Mouse (Mus musculus) myocyte (in vitro differentiated cells): ENCODE results near the gene H13. TPM values are rescaled to one million over a fixed set of nuclear protein-coding genes. Genes with fewer than 3 reads are reported as not detected.

Experiments
- H3K27me3 ChIP-seq: one replicate; pipeline ENCODE4 v1.6.1; 2011; ENCODE audit not compliant: control insufficient read depth, insufficient read depth, insufficient read length
- H3K36me3 ChIP-seq: one replicate; pipeline ENCODE4 v1.6.1; 2011; ENCODE audit not compliant: control insufficient read depth, insufficient read depth
- H3K4me2 ChIP-seq: one replicate; pipeline ENCODE4 v1.6.1; 2011; ENCODE audit warnings: low read depth, control low read depth
- H3K4me3 ChIP-seq: one replicate; pipeline ENCODE4 v1.5.1; 2011; ENCODE audit warnings: mild to moderate bottlenecking, control low read depth, moderate library complexity
- H3K79me2 ChIP-seq: one replicate; pipeline ENCODE4 v1.6.1; 2011; ENCODE audit not compliant: control insufficient read depth, insufficient read depth
- H3ac ChIP-seq: one replicate; pipeline ENCODE4 v1.6.1; 2011; ENCODE audit not compliant: control insufficient read depth, insufficient read length
- CEBPB ChIP-seq: IDR thresholded peaks from 2 replicates; pipeline ENCODE4 v1.6.1; 2011; ENCODE audit warnings: mild to moderate bottlenecking, moderate library complexity; ENCODE audit not compliant: poor library complexity, insufficient read depth, severe bottlenecking
- E2F4 ChIP-seq: IDR thresholded peaks from one replicate; pipeline ENCODE4 v1.6.1; 2011; ENCODE audit warnings: mild to moderate bottlenecking, control low read depth, moderate library complexity; ENCODE audit not compliant: insufficient read depth
- MAX ChIP-seq: IDR thresholded peaks from one replicate; pipeline ENCODE4 v1.6.1; 2011; ENCODE audit warnings: low read depth, mild to moderate bottlenecking, control low read depth
- MYOD1 ChIP-seq, 3 experiments: IDR thresholded peaks; one replicate each; pipeline ENCODE4 v1.6.1; 2011; ENCODE audit warnings: control low read depth in 2 of 3, low read depth in 2 of 3, mild to moderate bottlenecking in 2 of 3, moderate library complexity in 1 of 3; ENCODE audit not compliant: insufficient read length in 2 of 3, control insufficient read depth in 1 of 3
- MYOG ChIP-seq, 3 experiments: IDR thresholded peaks; one replicate each; pipeline ENCODE4 v1.6.1; 2011; ENCODE audit warnings: control low read depth in 2 of 3, low read depth in 2 of 3, mild to moderate bottlenecking in 2 of 3; ENCODE audit not compliant: insufficient read length in 2 of 3, control insufficient read depth in 1 of 3, insufficient read depth in 1 of 3
- POLR2A ChIP-seq: IDR thresholded peaks from one replicate; pipeline ENCODE4 v1.6.1; 2011; ENCODE audit warnings: low read depth, mild to moderate bottlenecking, control low read depth, moderate library complexity; ENCODE audit not compliant: insufficient read length
- POLR2AphosphoS2 ChIP-seq: IDR thresholded peaks from one replicate; pipeline ENCODE4 v1.6.1; 2011; ENCODE audit warnings: low read depth, control low read depth; ENCODE audit not compliant: insufficient read length
- REST ChIP-seq: IDR thresholded peaks from one replicate; pipeline ENCODE4 v1.6.1; 2011; ENCODE audit warnings: mild to moderate bottlenecking, control low read depth, moderate library complexity; ENCODE audit not compliant: insufficient read depth, insufficient read length
- SRF ChIP-seq: IDR thresholded peaks from one replicate; pipeline ENCODE4 v1.6.1; 2011; ENCODE audit warnings: low read depth; ENCODE audit not compliant: control insufficient read depth, insufficient read length
- TCF12 ChIP-seq: IDR thresholded peaks from one replicate; pipeline ENCODE4 v1.6.1; 2011; ENCODE audit warnings: mild to moderate bottlenecking, control low read depth; ENCODE audit not compliant: poor library complexity, insufficient read depth, severe bottlenecking
- TCF3 ChIP-seq: IDR thresholded peaks from one replicate; pipeline ENCODE4 v1.6.1; 2011; ENCODE audit warnings: low read depth, control low read depth; ENCODE audit not compliant: insufficient read length
- USF1 ChIP-seq: IDR thresholded peaks from one replicate; pipeline ENCODE4 v1.6.1; 2011; ENCODE audit warnings: low read depth, mild to moderate bottlenecking, control low read depth, moderate library complexity
- polyA plus RNA-seq: library from polyadenylated mRNA; unstranded; fragments of >200 nt; fragmentation: generic; extraction: Trizol; gene quantifications from one replicate; pipeline ENCODE4 v1.2.1, GENCODE M21; 2012; ENCODE audit warnings: missing spikeins

Gene H13
- polyA plus RNA-seq, 1 experiment = 190 TPM

DNA sequence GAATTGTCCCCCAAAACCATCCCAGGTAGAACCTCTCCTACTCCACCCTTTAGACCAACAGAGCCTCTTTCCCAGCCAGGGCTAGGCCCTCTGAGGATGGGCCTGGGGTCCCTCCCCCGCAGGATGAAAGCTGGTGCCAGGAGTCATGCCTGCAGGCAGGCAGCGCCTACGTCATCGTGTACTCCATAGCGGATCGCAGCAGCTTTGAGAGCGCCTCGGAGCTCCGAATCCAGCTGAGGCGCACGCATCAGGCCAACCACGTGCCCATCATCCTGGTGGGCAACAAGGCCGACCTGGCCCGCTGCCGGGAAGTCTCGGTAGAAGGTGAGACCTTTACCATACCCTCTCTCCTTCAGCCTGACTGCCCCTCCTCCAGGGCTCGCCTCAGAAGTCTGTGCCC, 35.9 kb upstream of the H13 start:
- peaks cover 5% of the 10 kb centered on the region for H3K79me2 ChIP-seq
- no peak overlapping the region for H3K4me2 ChIP-seq
- TF ChIP-seq REST = no peak
- H3ac ChIP-seq = no peak overlapping the region
- H3K4me3 ChIP-seq = no peak overlapping the region
- H3K36me3 ChIP-seq = no peaks in the 10 kb centered on the region
- no peaks in the 10 kb centered on the region for H3K27me3 ChIP-seq

DNA sequence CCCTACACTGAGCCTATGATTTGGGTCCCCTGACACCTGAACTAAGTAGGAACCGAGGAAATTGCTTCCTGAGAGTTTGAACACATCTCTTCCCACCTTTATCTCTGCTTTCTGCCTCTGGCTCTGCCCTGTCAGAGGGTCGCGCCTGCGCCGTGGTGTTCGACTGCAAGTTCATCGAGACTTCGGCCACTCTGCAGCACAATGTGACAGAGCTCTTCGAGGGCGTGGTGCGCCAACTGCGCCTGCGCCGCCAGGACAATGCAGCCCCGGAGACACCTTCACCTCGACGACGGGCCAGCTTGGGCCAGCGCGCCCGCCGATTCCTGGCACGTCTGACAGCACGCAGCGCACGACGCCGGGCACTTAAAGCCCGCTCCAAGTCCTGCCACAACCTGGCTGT, 35.0 kb upstream of the H13 start:
- TF ChIP-seq MYOG (IDR thresholded peaks at IDR 0.05; ENCODE audit: control insufficient read depth in 1 of 3, insufficient read depth in 1 of 3, insufficient read length in 2 of 3, low read depth in 2 of 3) (no peak), CEBPB (no peak), MAX (no peak), POLR2AphosphoS2 (no peak), SRF (no peak), E2F4 (no peak), POLR2A (no peak), TCF12 (no peak), TCF3 (no peak), REST (no peak), MYOD1 (IDR thresholded peaks at IDR 0.05; ENCODE audit: control insufficient read depth in 1 of 3, insufficient read length in 2 of 3, low read depth in 2 of 3) (no peak), USF1 (no peak)

DNA sequence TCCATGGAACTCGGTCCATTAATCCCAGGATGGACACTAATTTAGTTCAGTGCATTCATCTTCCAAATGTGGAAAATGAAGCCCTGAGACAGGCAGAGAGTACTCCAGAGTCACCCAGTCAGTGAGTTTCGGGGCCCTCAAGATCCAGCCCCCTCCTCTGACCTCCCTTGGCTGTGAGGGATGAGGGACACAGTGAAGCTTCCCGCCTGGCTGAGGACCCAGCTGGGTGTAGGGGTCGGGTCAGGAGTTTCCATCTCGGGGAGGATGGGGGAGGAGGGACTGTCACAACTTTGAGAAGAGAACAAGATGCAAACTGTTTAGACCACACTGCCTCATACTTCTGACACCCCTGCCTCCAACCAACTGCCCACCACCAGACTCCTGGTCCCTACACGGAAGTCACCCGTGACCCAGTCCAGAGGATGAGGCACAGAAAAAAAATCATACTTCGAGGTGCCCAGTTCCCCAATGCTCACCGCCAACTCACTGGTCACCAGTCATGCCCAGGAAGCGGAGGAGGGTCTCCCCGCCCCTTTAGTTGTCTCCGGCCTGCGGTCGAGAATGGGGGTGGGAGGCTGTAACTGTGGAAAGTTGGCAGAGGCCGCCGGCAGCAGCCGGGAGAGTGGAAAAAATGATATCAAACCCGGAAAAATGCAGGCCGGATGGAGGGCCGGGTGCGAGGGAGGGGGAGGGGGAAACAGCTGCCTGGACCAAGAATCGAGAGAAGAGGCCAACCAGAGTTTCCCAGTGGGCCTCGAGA, 32.8 kb upstream of the H13 start:
- H3K27me3 ChIP-seq = no peaks in the 10 kb centered on the region
- no peaks in the 10 kb centered on the region for H3K36me3 ChIP-seq
- TF ChIP-seq POLR2A = peak; percentile 38
- TF ChIP-seq E2F4 = no peak
- no peak for TF ChIP-seq MAX
- peak; percentile 12 to 85 (median 12) for TF ChIP-seq MYOG (IDR thresholded peaks at IDR 0.05; ENCODE audit: control insufficient read depth in 1 of 3, insufficient read depth in 1 of 3, insufficient read length in 2 of 3, low read depth in 2 of 3)
- peak in 2 of 3 experiments; percentile 52 to 72 for TF ChIP-seq MYOD1 (IDR thresholded peaks at IDR 0.05; ENCODE audit: control insufficient read depth in 1 of 3, insufficient read length in 2 of 3, low read depth in 2 of 3)
- peak; percentile 51 for TF ChIP-seq TCF12
- no peak for TF ChIP-seq TCF3
- H3K79me2 ChIP-seq = no peaks in the 10 kb centered on the region
- H3ac ChIP-seq = no peak overlapping the region
- peak overlapping the region; percentile 19 for H3K4me3 ChIP-seq
- peak overlapping the region; percentile 85 for H3K4me2 ChIP-seq

More for the DNA sequence above, 35.0 kb upstream of the H13 start:
- no peak overlapping the region for H3K4me2 ChIP-seq
- H3K79me2 ChIP-seq = peaks cover 4% of the 10 kb centered on the region
- H3K27me3 ChIP-seq = no peaks in the 10 kb centered on the region
- H3ac ChIP-seq = no peak overlapping the region
- H3K36me3 ChIP-seq = no peaks in the 10 kb centered on the region
- no peak overlapping the region for H3K4me3 ChIP-seq

DNA sequence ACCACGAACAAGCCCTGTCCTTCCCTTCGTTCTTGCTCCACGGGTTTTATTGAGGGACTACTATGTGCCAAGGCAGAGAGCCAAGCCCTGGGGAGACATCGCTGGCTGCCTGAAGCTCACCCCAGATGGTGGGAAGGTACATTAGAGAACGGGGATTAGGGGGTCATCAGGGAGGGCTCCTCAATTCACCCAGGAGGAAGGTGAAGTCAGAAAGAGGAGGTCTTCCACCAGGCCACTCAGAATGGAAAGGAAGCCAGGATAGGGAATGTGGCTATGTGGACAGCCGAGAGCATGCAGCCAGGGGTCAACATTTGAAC, 32.3 kb upstream of the H13 start:
- peak overlapping the region; percentile 19 for H3K4me3 ChIP-seq
- peak overlapping the region; percentile 85 for H3K4me2 ChIP-seq
- no peaks in the 10 kb centered on the region for H3K36me3 ChIP-seq
- H3K27me3 ChIP-seq = no peaks in the 10 kb centered on the region
- TF ChIP-seq POLR2AphosphoS2 (peak; percentile 67), E2F4 (no peak), MAX (no peak), POLR2A (no peak)
- H3ac ChIP-seq = no peak overlapping the region
- no peaks in the 10 kb centered on the region for H3K79me2 ChIP-seq

DNA sequence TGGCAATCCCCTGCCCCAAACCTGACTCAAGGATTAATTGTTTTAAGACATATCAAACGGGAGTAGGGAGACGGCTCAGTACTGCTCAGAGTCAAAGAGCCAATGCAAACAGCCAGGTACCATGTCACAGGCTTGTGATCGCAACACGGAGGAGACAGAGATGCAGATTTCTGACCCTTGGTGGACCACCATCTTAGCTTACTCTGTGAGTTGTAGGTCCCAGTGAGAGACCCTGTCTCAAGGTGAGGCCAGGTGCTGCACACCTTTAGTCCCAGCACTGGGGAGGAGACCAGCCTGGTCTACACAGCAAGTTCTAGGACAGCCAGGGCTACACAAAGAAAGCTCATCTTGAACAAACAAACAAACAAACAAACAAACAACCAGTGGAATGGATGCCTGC, 31.9 kb upstream of the H13 start:
- H3K27me3 ChIP-seq = no peaks in the 10 kb centered on the region
- no peaks in the 10 kb centered on the region for H3K36me3 ChIP-seq
- H3K79me2 ChIP-seq = no peaks in the 10 kb centered on the region
- peak overlapping the region; percentile 19 for H3K4me3 ChIP-seq
- H3ac ChIP-seq = no peak overlapping the region
- no peak for TF ChIP-seq REST
- TF ChIP-seq POLR2AphosphoS2 = peak; percentile 2
- peak overlapping the region; percentile 85 for H3K4me2 ChIP-seq

DNA sequence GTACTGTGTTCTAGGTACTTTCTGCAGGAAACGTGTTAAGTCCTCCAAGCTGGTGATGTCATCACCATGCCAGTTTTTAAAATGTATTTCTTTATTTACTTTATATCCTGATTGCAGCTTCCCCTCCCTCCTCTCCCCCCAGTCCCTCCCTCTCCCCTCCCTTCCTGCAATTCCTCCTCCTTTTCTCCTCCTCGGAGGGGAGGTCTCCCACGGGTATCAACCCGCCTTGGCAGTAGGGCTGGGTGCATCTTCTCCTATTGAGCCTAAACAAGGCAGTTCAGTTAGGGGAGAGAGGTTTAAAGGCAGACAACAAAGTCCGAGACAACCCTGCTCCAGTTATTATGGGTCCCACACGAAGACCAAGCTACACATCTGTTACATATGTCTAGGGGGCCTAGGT, 30.4 kb upstream of the H13 start:
- Histone ChIP-seq H3K4me3 (no peak overlapping the region), H3K27me3 (no peaks in the 10 kb centered on the region), H3K4me2 (no peak overlapping the region), H3K79me2 (no peaks in the 10 kb centered on the region), H3ac (no peak overlapping the region), H3K36me3 (no peaks in the 10 kb centered on the region)
- TF ChIP-seq MAX (no peak), TCF12 (no peak), MYOG (IDR thresholded peaks at IDR 0.05; ENCODE audit: control insufficient read depth in 1 of 3, insufficient read depth in 1 of 3, insufficient read length in 2 of 3, low read depth in 2 of 3) (no peak), MYOD1 (IDR thresholded peaks at IDR 0.05; ENCODE audit: control insufficient read depth in 1 of 3, insufficient read length in 2 of 3, low read depth in 2 of 3) (no peak), SRF (no peak), POLR2A (no peak), POLR2AphosphoS2 (no peak), USF1 (no peak), TCF3 (no peak), CEBPB (no peak), E2F4 (no peak), REST (no peak)
